8 mouse cellular contexts compared by ENCODE assay signal in the genomic region with DNA sequence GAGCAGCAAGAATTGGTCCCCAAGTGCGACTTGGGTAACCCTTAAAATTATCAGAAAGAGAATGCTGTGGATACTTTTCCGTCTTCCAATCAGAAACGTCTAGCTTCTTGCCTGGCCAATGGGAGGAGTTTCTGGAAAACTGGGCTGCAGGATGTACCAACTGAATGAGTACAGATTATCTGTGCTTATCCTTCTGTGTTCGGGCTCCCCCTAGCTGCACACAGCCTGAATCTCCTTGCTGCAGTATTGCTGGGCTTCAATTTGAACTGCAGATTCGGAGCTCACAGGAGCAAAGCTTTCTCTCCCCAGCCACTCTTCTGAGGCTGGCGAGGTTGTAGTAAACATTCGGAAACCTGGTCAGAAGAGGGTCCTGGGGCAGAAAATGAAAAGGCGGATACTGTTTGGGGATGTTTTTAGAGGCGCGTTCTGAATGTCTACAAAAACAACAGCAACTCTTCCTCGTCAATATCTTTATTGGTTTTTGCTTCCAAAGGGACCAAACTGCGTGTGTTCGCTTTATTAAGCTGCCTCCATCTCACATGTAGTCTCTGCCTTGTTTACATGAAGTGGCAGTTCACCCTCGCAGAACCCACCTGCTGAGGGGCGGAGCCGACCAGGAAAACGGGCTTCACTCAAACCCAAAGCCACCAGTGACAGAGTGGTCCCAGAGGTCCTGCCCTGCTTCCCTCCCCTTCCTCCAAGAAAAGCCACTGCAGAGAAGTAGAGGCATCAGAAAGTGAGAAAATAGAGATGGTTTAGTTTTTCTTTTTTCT.
A peak's percentile ranks its signal among the peaks of the same experiment; 100 is the strongest.
DNase-seq lines count a peak whose midpoint lies in the region; ATAC-seq and TF ChIP-seq lines count a peak whose summit lies in the region.

No protein-coding gene starts in this region.

- peak; percentile 57 for DNase-seq in adrenal gland, adult 8-10 months
- DNase-seq in embryo, embryonic 9.5 days (ENCODE audit: extremely low spot score): peak; percentile 73
- peak; percentile 10 for DNase-seq in gonadal fat pad, adult 2 months (ENCODE audit: low read depth)
- DNase-seq in left cerebral cortex, postnatal 14 days (ENCODE audit: low spot score in 2 of 2): peak; percentile 92 to 95
- DNase-seq in midbrain, embryonic 11.5 days (ENCODE audit: low spot score, missing footprints): peak; percentile 94
- no peak for DNase-seq in spleen, postnatal 4 days (ENCODE audit: low spot score in 2 of 2)

- peak overlapping the region; percentile 35 for H3K4me2 ChIP-seq in intestine, postnatal 0 days (replicated peaks; ENCODE audit: low read depth)
- H3K4me2 ChIP-seq in midbrain, embryonic 11.5 days: peak overlapping the region; percentile 37
- peak overlapping the region; percentile 60 for H3K4me2 ChIP-seq in stomach, embryonic 16.5 days (ENCODE audit: low read depth, low read length)

- no peaks in the 10 kb centered on the region for H3K4me1 ChIP-seq in intestine, postnatal 0 days (replicated peaks; ENCODE audit: control insufficient read depth, insufficient read depth, low read length)
- no peaks in the 10 kb centered on the region for H3K4me1 ChIP-seq in midbrain, embryonic 11.5 days (ENCODE audit: control insufficient read depth, insufficient read depth, low read length)
- H3K4me1 ChIP-seq in stomach, embryonic 16.5 days (ENCODE audit: control insufficient read depth, insufficient read depth, low read length): 0 out of 2 replicates have a peak, but pooled peaks cover 4% of the 10 kb centered on the region

- intact Hi-C loops in left cerebral cortex, postnatal 14 days (cut with DNase I): loop anchor here (5.0 kb wide), 1 partner anchor 231 kb away; no protein-coding TSS in a partner anchor

- ATAC-seq in intestine, postnatal 0 days: peak; percentile 63; the same call in 1 of the 2 replicates
- peak; percentile 98 for ATAC-seq in midbrain, embryonic 11.5 days (ENCODE audit: low FRiP score)
- ATAC-seq in stomach, embryonic 16.5 days (ENCODE audit: insufficient read depth, low FRiP score): peak; percentile 91

- H3K27ac ChIP-seq in intestine, postnatal 0 days (ENCODE audit: low read depth, low read length): no peak overlapping the region
- no peak overlapping the region for H3K27ac ChIP-seq in midbrain, embryonic 11.5 days (ENCODE audit: low read depth, low read length)
- no peak overlapping the region for H3K27ac ChIP-seq in stomach, embryonic 16.5 days (ENCODE audit: low read length)

- H3K9me3 ChIP-seq in intestine, postnatal 0 days (ENCODE audit: control insufficient read depth): no peaks in the 10 kb centered on the region
- H3K9me3 ChIP-seq in midbrain, embryonic 11.5 days (ENCODE audit: control insufficient read depth, low read length): no peaks in the 10 kb centered on the region
- H3K9me3 ChIP-seq in stomach, embryonic 16.5 days (replicated peaks; ENCODE audit: control insufficient read depth, low read length): no peaks in the 10 kb centered on the region

- H3K27me3 ChIP-seq in intestine, postnatal 0 days (replicated peaks; ENCODE audit: control insufficient read depth, insufficient read depth, low read length): no peaks in the 10 kb centered on the region
- no peaks in the 10 kb centered on the region for H3K27me3 ChIP-seq in midbrain, embryonic 11.5 days (ENCODE audit: control insufficient read depth, insufficient read depth, low read length)
- H3K27me3 ChIP-seq in stomach, embryonic 16.5 days (ENCODE audit: control insufficient read depth, insufficient read depth, low read length): no peaks in the 10 kb centered on the region

- no peak overlapping the region for H3K9ac ChIP-seq in intestine, postnatal 0 days (ENCODE audit: low read depth, low read length)
- H3K9ac ChIP-seq in midbrain, embryonic 11.5 days (ENCODE audit: low read length): peak overlapping the region; percentile 21; the same call in 1 of the 2 replicates
- peak overlapping the region; percentile 49 for H3K9ac ChIP-seq in stomach, embryonic 16.5 days (ENCODE audit: low read length)

- peak; percentile 89 for TF ChIP-seq CTCF in intestine, postnatal 0 days (IDR thresholded peaks at IDR 0.05; ENCODE audit: low read depth)

- peak overlapping the region; percentile 14; the same call in 1 of the 2 replicates for H3K4me3 ChIP-seq in intestine, postnatal 0 days (ENCODE audit: low read depth, low read length)
- H3K4me3 ChIP-seq in midbrain, embryonic 11.5 days (ENCODE audit: low read depth, low read length): peak overlapping the region; percentile 15; the same call in 1 of the 2 replicates
- peak overlapping the region; percentile 34 for H3K4me3 ChIP-seq in stomach, embryonic 16.5 days (replicated peaks; ENCODE audit: low read length)

- H3K36me3 ChIP-seq in intestine, postnatal 0 days (ENCODE audit: control insufficient read depth, insufficient read depth): no peaks in the 10 kb centered on the region
- H3K36me3 ChIP-seq in midbrain, embryonic 11.5 days (ENCODE audit: control insufficient read depth, insufficient read depth, low read length): no peaks in the 10 kb centered on the region
- no peaks in the 10 kb centered on the region for H3K36me3 ChIP-seq in stomach, embryonic 16.5 days (ENCODE audit: control insufficient read depth, insufficient read depth, low read length)

- 19% methylated on average over 17 of the region's 17 CpGs for WGBS in intestine, postnatal 0 days
- WGBS in midbrain, embryonic 11.5 days: 25% methylated on average over 17 of the region's 17 CpGs
- 21% methylated on average over 17 of the region's 17 CpGs for WGBS in stomach, embryonic 16.5 days

Comparison
In these comparisons a context has a peak if more than half of its experiments do, and no peak if none do; other contexts are left out.
1. DNase-seq: peak in adrenal gland, adult 8-10 months (single experiment), embryo, embryonic 9.5 days (single experiment), gonadal fat pad, adult 2 months (single experiment), left cerebral cortex, postnatal 14 days (2 of 2) and midbrain, embryonic 11.5 days (single experiment); none in spleen, postnatal 4 days (0 of 2).
2. Peak in every context shown above with its lines, with median percentiles within 50 percentile points of each other: ATAC-seq, H3K4me2 ChIP-seq and H3K4me3 ChIP-seq.